Mouse (Mus musculus) MEL (cell line): ENCODE measurements around the gene 4930402F06Rik. TPM values are rescaled to one million over a fixed set of nuclear protein-coding genes. Genes with fewer than 3 reads are reported as not detected.

Experiments
- DNase-seq: peaks from one replicate; pipeline ENCODE4 v3.0.0; 2011; ENCODE audit warnings: low read depth, low spot score
- H3K27ac ChIP-seq: 2 replicates; pipeline ENCODE4 v1.5.1; 2012; ENCODE audit warnings: low read depth, mild to moderate bottlenecking, control low read depth, low read length, moderate library complexity; ENCODE audit not compliant: control insufficient read depth
- H3K27me3 ChIP-seq, 2 experiments: fragments of 150-350 bp in 1 of 2; sonication (generic) in 1 of 2; 2 replicates each; pipeline ENCODE4 v1.6.1; 2012; ENCODE audit warnings: low read length in 2 of 2, mild to moderate bottlenecking in 2 of 2, improper control_type of control experiment in 1 of 2, moderate library complexity in 1 of 2; ENCODE audit not compliant: insufficient read depth in 2 of 2, control insufficient read depth in 1 of 2
- H3K36me3 ChIP-seq, 2 experiments: 2 replicates each; pipeline ENCODE4 v1.6.1; 2012 to 2014; ENCODE audit warnings: low read length in 2 of 2, improper control_type of control experiment in 1 of 2, inconsistent platforms in 1 of 2, mild to moderate bottlenecking in 1 of 2; ENCODE audit not compliant: insufficient read depth in 2 of 2, control insufficient read depth in 1 of 2
- H3K4me1 ChIP-seq, 2 experiments: fragments of 150-350 bp in 1 of 2; sonication (generic) in 1 of 2; 2 replicates each; pipeline ENCODE4 v1.6.1; 2012; ENCODE audit warnings: low read length in 2 of 2, improper control_type of control experiment in 1 of 2, mild to moderate bottlenecking in 1 of 2; ENCODE audit not compliant: insufficient read depth in 2 of 2, control insufficient read depth in 1 of 2
- H3K4me3 ChIP-seq, 2 experiments: fragments of 150-350 bp in 1 of 2; sonication (generic) in 1 of 2; 2 replicates each; pipeline ENCODE4 v1.5.1; 2012; ENCODE audit warnings: low read depth in 2 of 2, low read length in 2 of 2, mild to moderate bottlenecking in 2 of 2, moderate library complexity in 2 of 2, control low read depth in 1 of 2, improper control_type of control experiment in 1 of 2; ENCODE audit not compliant: control insufficient read depth in 1 of 2, insufficient read depth in 1 of 2
- H3K79me2 ChIP-seq: 2 replicates; pipeline ENCODE4 v1.6.1; 2012; ENCODE audit warnings: mild to moderate bottlenecking, low read length, moderate library complexity; ENCODE audit not compliant: control insufficient read depth, poor library complexity, insufficient read depth
- H3K9ac ChIP-seq: 2 replicates; pipeline ENCODE4 v1.6.1; 2012; ENCODE audit warnings: low read depth, mild to moderate bottlenecking, control low read depth, low read length, moderate library complexity; ENCODE audit not compliant: control insufficient read depth, poor library complexity, severe bottlenecking
- H3K9me3 ChIP-seq: fragments of 150-350 bp; sonication (generic); replicated peaks from 2 replicates; pipeline ENCODE4 v1.6.1; 2012; ENCODE audit warnings: mild to moderate bottlenecking, low read length, improper control_type of control experiment, moderate library complexity; ENCODE audit not compliant: insufficient read depth
- BHLHE40 ChIP-seq: IDR thresholded peaks from 2 replicates; pipeline ENCODE4 v1.6.1; 2012; ENCODE audit warnings: low read depth, mild to moderate bottlenecking, inconsistent platforms, low read length, improper control_type of control experiment, borderline replicate concordance
- CHD1 ChIP-seq: IDR thresholded peaks from 2 replicates; pipeline ENCODE4 v1.6.1; 2012; ENCODE audit warnings: low read depth, mild to moderate bottlenecking, inconsistent platforms, low read length, improper control_type of control experiment
- CHD2 ChIP-seq: IDR thresholded peaks from 2 replicates; pipeline ENCODE4 v1.6.1; 2011; ENCODE audit warnings: low read length, improper control_type of control experiment
- CTCF ChIP-seq, 3 experiments: IDR thresholded peaks in 2 of 3; conservative IDR thresholded peaks in 1 of 3; 2 replicates each; pipeline ENCODE4 v1.5.1; 2011 to 2012; ENCODE audit warnings: low read length in 3 of 3, low read depth in 2 of 3, mild to moderate bottlenecking in 2 of 3, improper control_type of control experiment in 1 of 3, inconsistent platforms in 1 of 3, mixed read lengths in 1 of 3, moderate library complexity in 1 of 3; ENCODE audit not compliant: control insufficient read depth in 1 of 3, insufficient read depth in 1 of 3, poor library complexity in 1 of 3, severe bottlenecking in 1 of 3
- E2F4 ChIP-seq: IDR thresholded peaks from 2 replicates; pipeline ENCODE4 v1.6.1; 2011; ENCODE audit warnings: low read depth, low read length, improper control_type of control experiment, borderline replicate concordance
- ELF1 ChIP-seq: IDR thresholded peaks from 2 replicates; pipeline ENCODE4 v1.6.1; 2014; ENCODE audit warnings: low read depth, mild to moderate bottlenecking, inconsistent platforms, low read length, improper control_type of control experiment, moderate library complexity
- EP300 ChIP-seq, 2 experiments: IDR thresholded peaks; 2 replicates each; pipeline ENCODE4 v1.6.1; 2011; ENCODE audit warnings: improper control_type of control experiment in 2 of 2, low read length in 2 of 2, low read depth in 1 of 2, mild to moderate bottlenecking in 1 of 2
- ETS1 ChIP-seq: IDR thresholded peaks from 2 replicates; pipeline ENCODE4 v1.6.1; 2012; ENCODE audit warnings: low read depth, mild to moderate bottlenecking, inconsistent platforms, low read length, improper control_type of control experiment, moderate library complexity
- HCFC1 ChIP-seq: IDR thresholded peaks from 2 replicates; pipeline ENCODE4 v1.6.1; 2012; ENCODE audit warnings: low read depth, mild to moderate bottlenecking, inconsistent platforms, low read length, improper control_type of control experiment, moderate library complexity
- JUND ChIP-seq: IDR thresholded peaks from 2 replicates; pipeline ENCODE4 v1.6.1; 2011; ENCODE audit warnings: low read depth, mild to moderate bottlenecking, improper control_type of control experiment, low read length
- KAT2A ChIP-seq: conservative IDR thresholded peaks from 2 replicates; pipeline ENCODE4 v1.6.1; 2012; ENCODE audit warnings: low read depth, low read length, improper control_type of control experiment, inconsistent platforms
- MAFK ChIP-seq: IDR thresholded peaks from 2 replicates; pipeline ENCODE4 v1.6.1; 2011; ENCODE audit warnings: low read depth, mild to moderate bottlenecking, low read length, improper control_type of control experiment, borderline replicate concordance
- MAX ChIP-seq: IDR thresholded peaks from 2 replicates; pipeline ENCODE4 v1.6.1; 2011; ENCODE audit warnings: low read length, improper control_type of control experiment
- MAZ ChIP-seq: IDR thresholded peaks from 2 replicates; pipeline ENCODE4 v1.6.1; 2012; ENCODE audit warnings: low read depth, mild to moderate bottlenecking, inconsistent platforms, low read length, improper control_type of control experiment
- MEF2A ChIP-seq: IDR thresholded peaks from 2 replicates; pipeline ENCODE4 v1.6.1; 2014; ENCODE audit warnings: low read depth, mild to moderate bottlenecking, inconsistent platforms, low read length, improper control_type of control experiment; ENCODE audit not compliant: poor library complexity, insufficient replicate concordance, severe bottlenecking; ENCODE audit errors: extremely low read depth
- MXI1 ChIP-seq: IDR thresholded peaks from 2 replicates; pipeline ENCODE4 v1.6.1; 2011; ENCODE audit warnings: mild to moderate bottlenecking, low read depth, low read length, improper control_type of control experiment
- MYB ChIP-seq: IDR thresholded peaks from 2 replicates; pipeline ENCODE4 v1.6.1; 2011; ENCODE audit warnings: mild to moderate bottlenecking, low read depth, low read length, improper control_type of control experiment
- MYC ChIP-seq: IDR thresholded peaks from 2 replicates; pipeline ENCODE4 v1.6.1; 2011; ENCODE audit warnings: low read depth, mild to moderate bottlenecking, low read length, improper control_type of control experiment, moderate library complexity
- NELFE ChIP-seq: IDR thresholded peaks from 2 replicates; pipeline ENCODE4 v1.6.1; 2011; ENCODE audit warnings: low read depth, low read length, improper control_type of control experiment
- NRF1 ChIP-seq: IDR thresholded peaks from 2 replicates; pipeline ENCODE4 v1.6.1; 2014; ENCODE audit warnings: low read depth, mild to moderate bottlenecking, inconsistent platforms, low read length, improper control_type of control experiment, moderate library complexity; ENCODE audit not compliant: poor library complexity, insufficient read depth, severe bottlenecking
- POLR2A ChIP-seq, 2 experiments: IDR thresholded peaks; 2 replicates each; pipeline ENCODE4 v1.6.1; 2011 to 2012; ENCODE audit warnings: low read length in 2 of 2, mild to moderate bottlenecking in 2 of 2, control low read depth in 1 of 2, improper control_type of control experiment in 1 of 2, low read depth in 1 of 2, moderate library complexity in 1 of 2; ENCODE audit not compliant: control insufficient read depth in 1 of 2, insufficient read depth in 1 of 2, poor library complexity in 1 of 2
- POLR2AphosphoS2 ChIP-seq: IDR thresholded peaks from 2 replicates; pipeline ENCODE4 v1.6.1; 2011; ENCODE audit warnings: low read length, improper control_type of control experiment
- POLR2AphosphoS5 ChIP-seq: IDR thresholded peaks from 2 replicates; pipeline ENCODE4 v1.6.1; 2012; ENCODE audit warnings: low read depth, borderline replicate concordance, mild to moderate bottlenecking, inconsistent platforms, low read length, moderate library complexity, mixed read lengths
- RAD21 ChIP-seq: IDR thresholded peaks from 2 replicates; pipeline ENCODE4 v1.6.1; 2011; ENCODE audit warnings: mild to moderate bottlenecking, low read depth, low read length, improper control_type of control experiment
- RCOR1 ChIP-seq: IDR thresholded peaks from 2 replicates; pipeline ENCODE4 v1.6.1; 2012; ENCODE audit warnings: low read depth, mild to moderate bottlenecking, inconsistent platforms, low read length, improper control_type of control experiment
- SIN3A ChIP-seq: IDR thresholded peaks from 2 replicates; pipeline ENCODE4 v1.6.1; 2012; ENCODE audit warnings: low read length, improper control_type of control experiment, inconsistent platforms
- SMC3 ChIP-seq: IDR thresholded peaks from 2 replicates; pipeline ENCODE4 v1.6.1; 2011; ENCODE audit warnings: low read depth, low read length, improper control_type of control experiment
- TBP ChIP-seq: IDR thresholded peaks from 2 replicates; pipeline ENCODE4 v1.8.0; 2011; ENCODE audit warnings: low read depth, low read length, improper control_type of control experiment
- TCF12 ChIP-seq: IDR thresholded peaks from 2 replicates; pipeline ENCODE4 v1.6.1; 2014; ENCODE audit warnings: low read depth, mild to moderate bottlenecking, inconsistent platforms, low read length, improper control_type of control experiment, moderate library complexity
- UBTF ChIP-seq: IDR thresholded peaks from 2 replicates; pipeline ENCODE4 v1.6.1; 2012; ENCODE audit warnings: low read depth, mild to moderate bottlenecking, inconsistent platforms, low read length, improper control_type of control experiment, moderate library complexity, borderline replicate concordance; ENCODE audit not compliant: insufficient read depth
- USF1 ChIP-seq: IDR thresholded peaks from 2 replicates; pipeline ENCODE4 v1.6.1; 2014; ENCODE audit warnings: low read depth, mild to moderate bottlenecking, inconsistent platforms, low read length, improper control_type of control experiment, moderate library complexity
- ZC3H11A ChIP-seq: IDR thresholded peaks from 2 replicates; pipeline ENCODE4 v1.6.1; 2012; ENCODE audit warnings: low read depth, mild to moderate bottlenecking, inconsistent platforms, low read length, improper control_type of control experiment
- ZKSCAN1 ChIP-seq: IDR thresholded peaks from 2 replicates; pipeline ENCODE4 v1.6.1; 2012; ENCODE audit warnings: low read depth, mild to moderate bottlenecking, inconsistent platforms, low read length, improper control_type of control experiment, moderate library complexity
- ZMIZ1 ChIP-seq: IDR thresholded peaks from 2 replicates; pipeline ENCODE4 v1.6.1; 2012; ENCODE audit warnings: low read depth, mild to moderate bottlenecking, inconsistent platforms, low read length, improper control_type of control experiment, moderate library complexity
- ZNF384 ChIP-seq: IDR thresholded peaks from 2 replicates; pipeline ENCODE4 v1.6.1; 2012; ENCODE audit warnings: low read depth, mild to moderate bottlenecking, inconsistent platforms, low read length, improper control_type of control experiment
- polyA plus RNA-seq, 2 experiments: library from polyadenylated mRNA; stranded (reverse) in 1 of 2; unstranded in 1 of 2; fragments of >175 nt in 1 of 2; fragments of >200 nt in 1 of 2; gene quantifications; 2 replicates each; pipeline versions ENCODE4 v1.2.1 to v1.2.4; 2012; ENCODE audit warnings: low replicate concordance in 2 of 2, low read depth in 1 of 2; ENCODE audit not compliant: insufficient read length in 2 of 2, insufficient read depth in 1 of 2, missing spikeins in 1 of 2
- total RNA-seq: library from RNA; depleted of rRNA; stranded (reverse); fragments of 300-350 nt; gene quantifications from 2 replicates; pipeline ENCODE4 v1.2.3, GENCODE M21; 2012

Gene 4930402F06Rik
- total and polyA plus RNA-seq, 3 experiments = not detected

DNA sequence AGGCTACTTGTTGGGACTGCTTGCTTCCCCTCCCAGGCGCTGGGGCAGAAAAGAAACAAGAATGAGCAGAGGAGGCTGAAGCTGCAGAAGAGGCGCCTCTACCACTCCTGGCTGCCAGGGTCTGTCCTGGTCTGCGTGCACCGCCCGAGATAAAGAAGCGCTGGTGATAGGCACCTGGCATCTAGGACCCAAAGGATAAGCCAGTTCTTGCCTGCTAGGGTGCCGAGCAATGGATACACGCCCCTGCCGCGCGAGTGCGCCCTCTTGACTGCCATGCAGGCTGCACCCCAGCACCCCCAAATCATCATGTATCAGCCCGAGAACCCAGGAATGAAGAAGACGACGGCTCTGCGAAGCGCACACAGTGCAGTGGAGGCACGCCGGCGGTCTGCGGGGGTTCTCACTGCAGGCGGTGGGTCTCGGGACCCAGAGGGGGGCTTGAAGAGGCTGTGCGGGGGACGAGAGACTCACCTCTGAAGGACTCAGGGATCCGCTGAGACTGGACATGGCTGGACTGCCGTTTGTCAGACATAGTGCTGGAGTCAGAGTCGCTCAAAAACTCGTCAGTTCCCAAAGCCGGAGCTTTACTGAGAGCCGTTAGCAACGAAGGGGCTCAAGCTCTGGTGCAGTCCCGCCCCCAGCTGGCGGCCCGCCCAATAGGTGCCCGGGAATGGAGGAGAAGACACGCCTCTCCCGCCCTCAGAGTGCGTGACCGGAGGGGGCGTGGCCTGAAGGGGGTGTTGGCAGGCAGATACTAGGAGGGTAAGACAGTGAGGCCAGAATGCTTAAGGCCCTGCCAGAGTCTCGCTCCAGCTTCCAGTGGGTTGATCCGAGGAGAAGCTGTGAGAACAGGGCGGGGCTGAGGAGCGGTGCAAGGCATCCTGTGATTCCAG is 60.3 kb downstream of the 4930402F06Rik start, which contains the start of gene Stom:
Stom (minus strand) TSS at position 589 of the 893 bp plus-strand sequence.
- Histone ChIP-seq H3K4me1 (peaks cover 8 to 16% of the 10 kb centered on the region in 2 experiments), H3K79me2 (peaks cover 6% of the 10 kb centered on the region), H3K9ac (peak within 1 kb of the TSS; percentile 79), H3K27me3 (no peaks in the 10 kb centered on the region), H3K9me3 (no peaks in the 10 kb centered on the region), H3K36me3 (peaks cover 0 to 26% of the 10 kb centered on the region in 2 experiments; a peak in 2 of 4 replicates), H3K4me3 (peak within 1 kb of the TSS; percentile 73 to 79), H3K27ac (peak within 1 kb of the TSS; percentile 92)
- DNase-seq = peak; percentile 99
- no peak for TF ChIP-seq MAZ
- peak; percentile 68; the same call in 1 of the 2 replicates for TF ChIP-seq UBTF
- TF ChIP-seq MXI1 = peak; percentile 41
- TF ChIP-seq ZNF384 = no peak
- no peak for TF ChIP-seq ELF1
- peak in 2 of 3 experiments; percentile 21 to 39; a peak in 4 of 6 replicates for TF ChIP-seq CTCF (IDR thresholded peaks at IDR 0.05 in 2 of 3, conservative IDR thresholded peaks at IDR 0.05 in 1 of 3; ENCODE audit: control insufficient read depth in 1 of 3, insufficient read depth in 1 of 3, low read depth in 2 of 3, low read length in 3 of 3, poor library complexity in 1 of 3, severe bottlenecking in 1 of 3)
- no peak for TF ChIP-seq SMC3
- TF ChIP-seq MAFK = no peak
- no peak for TF ChIP-seq ZC3H11A
- TF ChIP-seq MAX = no peak
- TF ChIP-seq EP300 (IDR thresholded peaks at IDR 0.05; ENCODE audit: low read depth in 1 of 2, low read length in 2 of 2) = peak; percentile 57 to 83; a peak in 3 of 4 replicates
- TF ChIP-seq RAD21 = no peak
- no peak for TF ChIP-seq MYB
- peak; percentile 75 for TF ChIP-seq TBP
- TF ChIP-seq ZMIZ1 = no peak; the same call in 1 of the 2 replicates
- TF ChIP-seq MEF2A = no peak
- no peak for TF ChIP-seq E2F4
- TF ChIP-seq HCFC1 = 0 out of 2 replicates have a peak, but pooled peaks have one; percentile 5
- no peak for TF ChIP-seq JUND
- TF ChIP-seq SIN3A = peak; percentile 73
- no peak; the same call in 1 of the 2 replicates for TF ChIP-seq POLR2AphosphoS5
- peak; percentile 41; the same call in 1 of the 2 replicates for TF ChIP-seq USF1
- TF ChIP-seq TCF12 = peak; percentile 88
- peak; percentile 62; the same call in 1 of the 2 replicates for TF ChIP-seq ETS1
- no peak for TF ChIP-seq KAT2A
- TF ChIP-seq BHLHE40 = no peak
- TF ChIP-seq ZKSCAN1 = no peak
- TF ChIP-seq MYC = peak; percentile 53; the same call in 1 of the 2 replicates
- 0 out of 2 replicates have a peak, but pooled peaks have one; percentile 5 for TF ChIP-seq RCOR1
- TF ChIP-seq POLR2A (IDR thresholded peaks at IDR 0.05; ENCODE audit: control insufficient read depth in 1 of 2, insufficient read depth in 1 of 2, low read depth in 1 of 2, low read length in 2 of 2, poor library complexity in 1 of 2) = peak; percentile 35 to 93; a peak in 2 of 4 replicates
- TF ChIP-seq NRF1 = 0 out of 2 replicates have a peak, but pooled peaks have one; percentile 17
- TF ChIP-seq CHD1 = no peak
- peak; percentile 86 for TF ChIP-seq NELFE
- TF ChIP-seq CHD2 = no peak
- peak; percentile 84; the same call in 1 of the 2 replicates for TF ChIP-seq POLR2AphosphoS2
